Mouse (Mus musculus) hindbrain, embryonic 14.5 days (tissue): ENCODE measurements around the gene Epm2aip1. TPM values are rescaled to one million over a fixed set of nuclear protein-coding genes. Genes with fewer than 3 reads are reported as not detected.
A peak's percentile ranks its signal among the peaks of the same experiment; 100 is the strongest.

Source experiments
- ATAC-seq: fragments of 200-750 bp; cut with Nextera tagmentation; 2 replicates; pipeline ENCODE4 v1.8.0; 2017; ENCODE audit warnings: moderate number of reproducible peaks, mild to moderate bottlenecking, moderate TSS enrichment, moderate library complexity; ENCODE audit not compliant: low FRiP score
- DNase-seq: peaks from one replicate; pipeline ENCODE4 v3.0.0-alpha.2; 2015; ENCODE audit warnings: low spot score
- H3K27ac ChIP-seq: fragments of 300-500 bp; sonication (generic); 2 replicates; pipeline ENCODE4 v1.5.1; 2014; ENCODE audit warnings: mild to moderate bottlenecking, moderate library complexity
- H3K27me3 ChIP-seq: fragments of 300-500 bp; sonication (generic); 2 replicates; pipeline ENCODE4 v1.6.1; 2014; ENCODE audit warnings: mild to moderate bottlenecking, low read length, mixed read lengths; ENCODE audit not compliant: control insufficient read depth, insufficient read depth
- H3K36me3 ChIP-seq: fragments of 300-500 bp; sonication (generic); replicated peaks from 2 replicates; pipeline ENCODE4 v1.6.1; 2014; ENCODE audit not compliant: control insufficient read depth, insufficient read depth
- H3K4me1 ChIP-seq: fragments of 300-500 bp; sonication (generic); replicated peaks from 2 replicates; pipeline ENCODE4 v1.6.1; 2014; ENCODE audit warnings: antibody characterized with exemption, low read length, mixed read lengths; ENCODE audit not compliant: control insufficient read depth, insufficient read depth
- H3K4me2 ChIP-seq: fragments of 300-500 bp; sonication (generic); replicated peaks from 2 replicates; pipeline ENCODE4 v1.6.1; 2014; ENCODE audit warnings: mild to moderate bottlenecking, moderate library complexity
- H3K4me3 ChIP-seq: fragments of 300-500 bp; sonication (generic); replicated peaks from 2 replicates; pipeline ENCODE4 v1.5.1; 2014; ENCODE audit warnings: mild to moderate bottlenecking, low read length
- H3K9ac ChIP-seq: fragments of 300-500 bp; sonication (generic); 2 replicates; pipeline ENCODE4 v1.6.1; 2014
- H3K9me3 ChIP-seq: fragments of 300-500 bp; sonication (generic); 2 replicates; pipeline ENCODE4 v1.6.1; 2016; ENCODE audit warnings: low read length; ENCODE audit not compliant: control insufficient read depth
- WGBS: fragments of 180-500 bp; shearing (Covaris S2); extraction: QIAGEN DNeasy Blood & Tissue Kit; methylation state at CpG from one replicate; pipeline ENCODE4 v1.1.7; 2014; 5-methylcytosine and 5-hydroxymethylcytosine counted together
- polyA plus RNA-seq: library from polyadenylated mRNA; unstranded; fragments of >200 nt; fragmentation: Nextera tagmentation; extraction: Ambion mirVana; gene quantifications from 2 replicates; pipeline ENCODE4 v1.2.1, GENCODE M21; 2014

Epm2aip1 gene
- 81.3 and 98.0 TPM in 2 replicates for polyA plus RNA-seq

GRCm38 (mm10) chr9:111271434-111272160, at the start of gene Epm2aip1, which contains the start of gene Mlh1:
Gene Epm2aip1, plus strand, starts transcription at chr9:111271929.
Gene Mlh1, minus strand, starts transcription at chr9:111271791.
- Histone ChIP-seq H3K4me1 (peaks cover 47% of the 10 kb centered on the region), H3K9me3 (no peaks in the 10 kb centered on the region), H3K27ac (peak within 1 kb of the TSS; percentile 96), H3K4me3 (peak within 1 kb of the TSS; percentile 83), H3K4me2 (peak within 1 kb of the TSS; percentile 87), H3K9ac (peak within 1 kb of the TSS; percentile 91), H3K27me3 (no peaks in the 10 kb centered on the region), H3K36me3 (peaks cover 26% of the 10 kb centered on the region)
- peak; percentile 100 for DNase-seq
- under 1% methylated on average over 64 of the region's 64 CpGs for WGBS
- ATAC-seq, result peak; percentile 100

GRCm38 (mm10) chr9:111223406-111223805, 48.3 kb upstream of the Epm2aip1 start:
- no peak overlapping the region for H3K4me3 ChIP-seq
- peaks cover 90% of the 10 kb centered on the region for H3K36me3 ChIP-seq
- H3K27me3 ChIP-seq, result no peaks in the 10 kb centered on the region
- no peak overlapping the region for H3K9ac ChIP-seq
- no peak for ATAC-seq
- no peak overlapping the region for H3K4me2 ChIP-seq
- 96% methylated on average over 5 of the region's 5 CpGs for WGBS
- no peaks in the 10 kb centered on the region for H3K4me1 ChIP-seq
- no peak overlapping the region for H3K27ac ChIP-seq
- no peaks in the 10 kb centered on the region for H3K9me3 ChIP-seq
- no peak for DNase-seq

- ATAC-seq, result no peak
- Histone ChIP-seq H3K9ac (no peak overlapping the region), H3K27me3 (no peaks in the 10 kb centered on the region), H3K9me3 (no peaks in the 10 kb centered on the region), H3K4me3 (no peak overlapping the region), H3K4me2 (no peak overlapping the region), H3K4me1 (no peaks in the 10 kb centered on the region), H3K27ac (no peak overlapping the region), H3K36me3 (peaks cover 97% of the 10 kb centered on the region)
- WGBS, result 86% methylated on average over 5 of the region's 5 CpGs
- DNase-seq, result no peak
Observed at GRCm38 (mm10) chr9:111228446-111228845, 43.3 kb upstream of the Epm2aip1 start.

- H3K4me2 ChIP-seq, result no peak overlapping the region
- H3K4me3 ChIP-seq, result no peak overlapping the region
- no peak overlapping the region for H3K27ac ChIP-seq
- no peaks in the 10 kb centered on the region for H3K9me3 ChIP-seq
- H3K27me3 ChIP-seq, result no peaks in the 10 kb centered on the region
- 92% methylated on average over 9 of the region's 9 CpGs for WGBS
- no peak for DNase-seq
- H3K36me3 ChIP-seq, result peaks cover 92% of the 10 kb centered on the region
- no peaks in the 10 kb centered on the region for H3K4me1 ChIP-seq
- ATAC-seq, result no peak
- no peak overlapping the region for H3K9ac ChIP-seq
Observed at GRCm38 (mm10) chr9:111234701-111235100, 37.0 kb upstream of the Epm2aip1 start.

- no peaks in the 10 kb centered on the region for H3K4me1 ChIP-seq
- ATAC-seq (no peak), DNase-seq (no peak)
- no peak overlapping the region for H3K27ac ChIP-seq
- no peaks in the 10 kb centered on the region for H3K27me3 ChIP-seq
- no peak overlapping the region for H3K4me3 ChIP-seq
- H3K9me3 ChIP-seq, result no peaks in the 10 kb centered on the region
- H3K36me3 ChIP-seq, result peaks cover 85% of the 10 kb centered on the region
- H3K4me2 ChIP-seq, result no peak overlapping the region
- no peak overlapping the region for H3K9ac ChIP-seq
Observed at GRCm38 (mm10) chr9:111237726-111238125, 34.0 kb upstream of the Epm2aip1 start.

- no peak for ATAC-seq
- no peak for DNase-seq
- no peak overlapping the region for H3K9ac ChIP-seq
- H3K4me3 ChIP-seq, result no peak overlapping the region
- H3K36me3 ChIP-seq, result peaks cover 70% of the 10 kb centered on the region
- no peaks in the 10 kb centered on the region for H3K9me3 ChIP-seq
- no peaks in the 10 kb centered on the region for H3K4me1 ChIP-seq
- H3K27ac ChIP-seq, result no peak overlapping the region
- no peaks in the 10 kb centered on the region for H3K27me3 ChIP-seq
- 84% methylated on average over 4 of the region's 4 CpGs for WGBS
- H3K4me2 ChIP-seq, result no peak overlapping the region
Observed at GRCm38 (mm10) chr9:111239821-111240220, 31.9 kb upstream of the Epm2aip1 start.

- Histone ChIP-seq H3K27ac (no peak overlapping the region), H3K27me3 (no peaks in the 10 kb centered on the region), H3K4me2 (no peak overlapping the region), H3K4me1 (no peaks in the 10 kb centered on the region), H3K36me3 (peaks cover 58% of the 10 kb centered on the region), H3K4me3 (no peak overlapping the region), H3K9ac (no peak overlapping the region), H3K9me3 (no peaks in the 10 kb centered on the region)
- ATAC-seq (no peak), DNase-seq (no peak)
- WGBS, result 86% methylated on average over 6 of the region's 6 CpGs
Observed at GRCm38 (mm10) chr9:111243384-111243783, 28.3 kb upstream of the Epm2aip1 start.

GRCm38 (mm10) chr9:111245546-111245945, 26.2 kb upstream of the Epm2aip1 start:
- no peak overlapping the region for H3K27ac ChIP-seq
- peaks cover 55% of the 10 kb centered on the region for H3K36me3 ChIP-seq
- DNase-seq, result no peak
- H3K9me3 ChIP-seq, result no peaks in the 10 kb centered on the region
- H3K4me1 ChIP-seq, result no peaks in the 10 kb centered on the region
- H3K4me3 ChIP-seq, result no peak overlapping the region
- no peak overlapping the region for H3K9ac ChIP-seq
- H3K4me2 ChIP-seq, result no peak overlapping the region
- no peaks in the 10 kb centered on the region for H3K27me3 ChIP-seq
- WGBS, result 83% methylated on average over 6 of the region's 6 CpGs
- ATAC-seq, result no peak

GRCm38 (mm10) chr9:111247682-111248246, 24.0 kb upstream of the Epm2aip1 start:
- no peaks in the 10 kb centered on the region for H3K9me3 ChIP-seq
- H3K9ac ChIP-seq, result no peak overlapping the region
- H3K4me1 ChIP-seq, result no peaks in the 10 kb centered on the region
- H3K27me3 ChIP-seq, result no peaks in the 10 kb centered on the region
- no peak overlapping the region for H3K27ac ChIP-seq
- H3K4me3 ChIP-seq, result no peak overlapping the region
- no peak overlapping the region for H3K4me2 ChIP-seq
- DNase-seq (no peak), ATAC-seq (no peak)
- 90% methylated on average over 3 of the region's 3 CpGs for WGBS
- H3K36me3 ChIP-seq, result peaks cover 62% of the 10 kb centered on the region
